Mouse (Mus musculus) bone marrow, adult 2 months (tissue): ENCODE results near the gene Ube2q1. TPM values are rescaled to one million over a fixed set of nuclear protein-coding genes. Genes with fewer than 3 reads are reported as not detected.

Experiments
- H3K27ac ChIP-seq: fragments of 200-500 bp; 2 replicates; pipeline ENCODE4 v1.5.1; 2012; ENCODE audit warnings: low read depth, mild to moderate bottlenecking, control low read depth, inconsistent platforms, low read length; ENCODE audit not compliant: control insufficient read depth, poor library complexity, insufficient read depth
- H3K4me1 ChIP-seq: fragments of 200-500 bp; 2 replicates; pipeline ENCODE4 v1.6.1; 2011; ENCODE audit warnings: low read length; ENCODE audit not compliant: control insufficient read depth, insufficient read depth
- H3K4me3 ChIP-seq: fragments of 200-500 bp; replicated peaks from 2 replicates; pipeline ENCODE3; 2011; ENCODE audit warnings: mild to moderate bottlenecking, low read depth, low read length, control low read depth; ENCODE audit not compliant: control insufficient read depth
- CTCF ChIP-seq: fragments of 200-500 bp; IDR thresholded peaks from 2 replicates; pipeline ENCODE4 v1.5.1; 2011; ENCODE audit warnings: low read length, control low read depth; ENCODE audit not compliant: control insufficient read depth, insufficient read depth
- POLR2A ChIP-seq: fragments of 200-500 bp; IDR thresholded peaks from 2 replicates; pipeline ENCODE4 v1.6.1; 2011; ENCODE audit warnings: low read depth, mild to moderate bottlenecking, control low read depth, low read length, borderline replicate concordance; ENCODE audit not compliant: control insufficient read depth
- WGBS: fragments of 180-500 bp; shearing (Covaris S2); methylation state at CpG from one replicate; pipeline ENCODE4 v1.1.7; 2018; 5-methylcytosine and 5-hydroxymethylcytosine counted together
- polyA plus RNA-seq: library from polyadenylated mRNA; stranded (reverse); fragments of >200 nt; gene quantifications from 2 replicates; pipeline ENCODE4 v1.2.4, GENCODE M21; 2011; ENCODE audit warnings: low replicate concordance; ENCODE audit not compliant: missing spikeins, insufficient read depth, insufficient read length

Gene Ube2q1
- polyA plus RNA-seq, 1 experiment: 78.7 TPM

DNA sequence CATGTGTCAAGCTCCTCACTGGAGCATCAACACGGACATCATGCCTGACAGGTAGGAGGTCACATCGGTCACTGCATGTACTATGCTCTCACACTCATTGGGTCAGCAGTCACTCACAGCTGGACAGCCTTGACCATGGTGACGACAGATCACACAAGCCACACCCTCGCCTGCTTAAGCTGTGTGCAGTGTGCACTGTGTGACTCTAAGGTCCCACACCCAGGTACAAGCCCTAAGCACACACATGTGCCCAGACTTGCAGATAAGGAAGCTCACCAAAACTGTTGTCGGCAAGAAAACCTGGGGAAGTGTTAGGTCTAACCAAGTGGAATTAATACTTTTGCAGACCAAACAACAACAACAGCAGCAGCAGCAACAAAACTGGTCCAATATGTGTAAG lies 34.5 kb downstream of the Ube2q1 start:
- TF ChIP-seq CTCF (peak; percentile 7; the same call in 1 of the 2 replicates), POLR2A (no peak)
- 71% methylated on average over 5 of the region's 5 CpGs for whole genome bisulfite sequencing
- Histone ChIP-seq H3K4me1 (peaks cover 3% of the 10 kb centered on the region), H3K4me3 (peak overlapping the region; percentile 25), H3K27ac (peak overlapping the region; percentile 67)

GRCm38 (mm10) chr3:89808638-89809037 lies 35.2 kb downstream of the Ube2q1 start:
- peak overlapping the region; percentile 67 for H3K27ac ChIP-seq

GRCm38 (mm10) chr3:89810841-89811240 lies 37.4 kb downstream of the Ube2q1 start:
- Histone ChIP-seq H3K4me3 (no peak overlapping the region), H3K27ac (no peak overlapping the region), H3K4me1 (peaks cover 3% of the 10 kb centered on the region)
- TF ChIP-seq POLR2A (no peak), CTCF (no peak)

More at GRCm38 (mm10) chr3:89808638-89809037, 35.2 kb downstream of the Ube2q1 start:
- Histone ChIP-seq H3K4me1 (peaks cover 3% of the 10 kb centered on the region), H3K4me3 (peak overlapping the region; percentile 31)
- WGBS: 71% methylated on average over 9 of the region's 9 CpGs
- TF ChIP-seq POLR2A: no peak
- no peak for TF ChIP-seq CTCF

GRCm38 (mm10) chr3:89812166-89812565 lies 38.8 kb downstream of the Ube2q1 start:
- WGBS: 68% methylated on average over 3 of the region's 3 CpGs
- Histone ChIP-seq H3K27ac (no peak overlapping the region), H3K4me1 (peaks cover 3% of the 10 kb centered on the region), H3K4me3 (no peak overlapping the region)
- TF ChIP-seq CTCF (no peak), POLR2A (no peak)

DNA sequence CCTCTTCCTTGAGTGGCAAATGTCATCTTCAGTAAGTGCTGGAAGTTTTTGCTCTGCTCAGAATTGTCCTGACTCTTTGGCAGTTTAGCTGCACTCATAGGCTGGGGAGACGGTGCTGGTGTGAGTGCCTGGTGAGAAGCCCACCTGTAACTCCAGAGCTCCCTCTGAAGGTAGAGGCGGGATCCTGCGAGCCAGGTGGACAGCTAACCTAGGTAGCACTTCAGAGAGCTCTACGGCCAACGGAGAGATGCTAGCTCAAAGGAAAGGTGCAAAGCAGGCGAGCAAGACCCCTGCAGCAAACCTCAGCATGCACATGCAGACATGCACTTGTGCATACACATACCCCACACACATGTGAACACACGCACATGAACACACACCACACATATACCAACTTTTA lies 40.6 kb downstream of the Ube2q1 start:
- H3K4me1 ChIP-seq: no peaks in the 10 kb centered on the region
- H3K4me3 ChIP-seq: no peak overlapping the region
- TF ChIP-seq CTCF: no peak
- TF ChIP-seq POLR2A: no peak
- WGBS: 85% methylated on average over 7 of the region's 7 CpGs
- H3K27ac ChIP-seq: no peak overlapping the region

GRCm38 (mm10) chr3:89817056-89817455 lies 43.6 kb downstream of the Ube2q1 start:
- Histone ChIP-seq H3K4me3 (no peak overlapping the region), H3K27ac (no peak overlapping the region), H3K4me1 (no peaks in the 10 kb centered on the region; the same call in 1 of the 2 replicates)
- TF ChIP-seq CTCF (peak; percentile 57; the same call in 1 of the 2 replicates), POLR2A (no peak)
- 65% methylated on average over 4 of the region's 4 CpGs for WGBS

DNA sequence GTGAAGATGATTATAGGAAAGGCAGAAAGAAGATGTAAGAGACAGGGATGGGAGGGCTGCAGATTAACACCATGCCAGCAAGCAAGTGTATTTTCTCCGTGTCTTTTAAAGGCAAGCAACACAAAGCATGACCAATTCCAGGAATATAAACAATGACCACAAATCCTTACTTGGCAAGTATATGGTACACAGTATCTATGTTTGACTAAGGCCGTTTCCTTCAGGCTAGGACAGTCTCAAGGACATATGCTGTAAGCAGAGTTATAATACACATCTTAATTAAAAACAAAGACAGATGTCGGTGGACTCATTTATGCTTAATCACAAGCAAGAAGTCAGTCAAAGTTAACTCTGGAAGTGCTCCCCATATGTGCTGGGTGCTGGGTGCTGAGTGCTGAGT lies 45.2 kb downstream of the Ube2q1 start:
- H3K4me3 ChIP-seq: no peak overlapping the region
- H3K27ac ChIP-seq: no peak overlapping the region
- no peak for TF ChIP-seq POLR2A
- no peak for TF ChIP-seq CTCF
- H3K4me1 ChIP-seq: no peaks in the 10 kb centered on the region; the same call in 1 of the 2 replicates
- WGBS: 82% methylated on average over 3 of the region's 3 CpGs

GRCm38 (mm10) chr3:89819897-89820296 lies 46.5 kb downstream of the Ube2q1 start:
- Histone ChIP-seq H3K27ac (no peak overlapping the region), H3K4me3 (no peak overlapping the region), H3K4me1 (no peaks in the 10 kb centered on the region; the same call in 1 of the 2 replicates)
- TF ChIP-seq CTCF: no peak
- TF ChIP-seq POLR2A: no peak
- WGBS: 8% methylated on average over 7 of the region's 7 CpGs

- H3K27ac ChIP-seq: no peak overlapping the region
- H3K4me3 ChIP-seq: no peak overlapping the region
- TF ChIP-seq POLR2A: no peak
- no peak for TF ChIP-seq CTCF
- 73% methylated on average over 12 of the region's 12 CpGs for WGBS
- no peaks in the 10 kb centered on the region; the same call in 1 of the 2 replicates for H3K4me1 ChIP-seq
Measured at GRCm38 (mm10) chr3:89820311-89821095, 47.1 kb downstream of the Ube2q1 start.

- TF ChIP-seq CTCF: no peak
- TF ChIP-seq POLR2A: no peak
- no peaks in the 10 kb centered on the region; the same call in 1 of the 2 replicates for H3K4me1 ChIP-seq
- no peak overlapping the region for H3K27ac ChIP-seq
- H3K4me3 ChIP-seq: no peak overlapping the region
- WGBS: 59% methylated on average over 11 of the region's 11 CpGs
Measured at GRCm38 (mm10) chr3:89821096-89821513, 47.7 kb downstream of the Ube2q1 start.
